Mouse (Mus musculus): ENCODE results near the gene Ldb3. TPM values are rescaled to one million over a fixed set of nuclear protein-coding genes. Genes with fewer than 3 reads are reported as not detected.

Gene Ldb3
- total and polyA plus RNA-seq, 3 experiments = 0.01 TPM; not detected in 2

DNA sequence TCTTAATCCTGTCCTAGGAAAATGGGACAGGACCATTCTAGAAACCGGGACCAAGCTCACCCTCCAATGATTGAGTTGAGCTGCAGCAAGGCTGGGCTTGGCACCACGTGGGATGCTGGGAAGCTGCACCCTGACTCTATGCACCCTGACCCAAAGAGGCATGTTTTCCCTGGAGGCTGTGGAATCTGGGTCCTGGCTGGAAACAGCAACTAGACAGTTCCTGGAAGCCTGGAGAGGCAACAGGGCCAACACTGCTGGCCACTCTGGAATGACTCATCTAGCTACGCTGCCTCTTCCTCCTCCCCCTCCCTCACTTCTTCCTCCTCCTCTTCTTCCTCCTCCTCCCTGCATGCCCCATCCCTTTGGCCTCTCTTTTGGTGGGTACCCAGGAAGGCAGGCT is 34.4 kb downstream of the Ldb3 start:
- DNase-seq (ENCODE audit: low read depth, low spot score) = no peak
- TF ChIP-seq MEF2A (IDR thresholded peaks at IDR 0.05; ENCODE audit: extremely low read depth, insufficient replicate concordance, low read depth, low read length, poor library complexity, severe bottlenecking) (no peak), MAX (IDR thresholded peaks at IDR 0.05; ENCODE audit: low read length) (no peak), CHD2 (IDR thresholded peaks at IDR 0.05; ENCODE audit: low read length) (no peak), TCF12 (IDR thresholded peaks at IDR 0.05; ENCODE audit: low read depth, low read length) (no peak), ELF1 (IDR thresholded peaks at IDR 0.05; ENCODE audit: low read depth, low read length) (no peak), CHD1 (IDR thresholded peaks at IDR 0.05; ENCODE audit: low read depth, low read length) (no peak), MYC (IDR thresholded peaks at IDR 0.05; ENCODE audit: low read depth, low read length) (no peak), E2F4 (IDR thresholded peaks at IDR 0.05; ENCODE audit: borderline replicate concordance, low read depth, low read length) (no peak), TBP (IDR thresholded peaks at IDR 0.05; ENCODE audit: low read depth, low read length) (no peak), POLR2AphosphoS2 (IDR thresholded peaks at IDR 0.05; ENCODE audit: low read length) (no peak), SMC3 (IDR thresholded peaks at IDR 0.05; ENCODE audit: low read depth, low read length) (no peak), RCOR1 (IDR thresholded peaks at IDR 0.05; ENCODE audit: low read depth, low read length) (no peak), ZMIZ1 (IDR thresholded peaks at IDR 0.05; ENCODE audit: low read depth, low read length) (no peak), EP300 (IDR thresholded peaks at IDR 0.05; ENCODE audit: low read depth in 1 of 2, low read length in 2 of 2) (no peak), BHLHE40 (IDR thresholded peaks at IDR 0.05; ENCODE audit: borderline replicate concordance, low read depth, low read length) (no peak), POLR2A (IDR thresholded peaks at IDR 0.05; ENCODE audit: control insufficient read depth in 1 of 2, insufficient read depth in 1 of 2, low read depth in 1 of 2, low read length in 2 of 2, poor library complexity in 1 of 2) (no peak), USF1 (IDR thresholded peaks at IDR 0.05; ENCODE audit: low read depth, low read length) (no peak), CTCF (IDR thresholded peaks at IDR 0.05 in 2 of 3, conservative IDR thresholded peaks at IDR 0.05 in 1 of 3; ENCODE audit: control insufficient read depth in 1 of 3, insufficient read depth in 1 of 3, low read depth in 2 of 3, low read length in 3 of 3, poor library complexity in 1 of 3, severe bottlenecking in 1 of 3) (no peak), MAFK (IDR thresholded peaks at IDR 0.05; ENCODE audit: borderline replicate concordance, low read depth, low read length) (no peak), MYB (IDR thresholded peaks at IDR 0.05; ENCODE audit: low read depth, low read length) (no peak)
- no peak overlapping the region for H3K4me3 ChIP-seq (ENCODE audit: control insufficient read depth in 1 of 2, insufficient read depth in 1 of 2, low read depth in 2 of 2, low read length in 2 of 2)
- no peaks in the 10 kb centered on the region for H3K79me2 ChIP-seq (ENCODE audit: control insufficient read depth, insufficient read depth, low read length, poor library complexity)
- no peaks in the 10 kb centered on the region for H3K4me1 ChIP-seq (ENCODE audit: control insufficient read depth in 1 of 2, insufficient read depth in 2 of 2, low read length in 2 of 2)
- no peaks in the 10 kb centered on the region; a peak in 1 of 4 replicates for H3K36me3 ChIP-seq (ENCODE audit: control insufficient read depth in 1 of 2, insufficient read depth in 2 of 2, low read length in 2 of 2)
- H3K27me3 ChIP-seq (ENCODE audit: control insufficient read depth in 1 of 2, insufficient read depth in 2 of 2, low read length in 2 of 2) = 0 out of 4 replicates have a peak, but pooled peaks cover 0 to 2% of the 10 kb centered on the region in 2 experiments
- H3K9me3 ChIP-seq (replicated peaks; ENCODE audit: insufficient read depth, low read length) = no peaks in the 10 kb centered on the region
- no peak overlapping the region for H3K27ac ChIP-seq (ENCODE audit: control insufficient read depth, low read depth, low read length)
- no peak overlapping the region for H3K9ac ChIP-seq (ENCODE audit: control insufficient read depth, low read depth, low read length, poor library complexity, severe bottlenecking)

DNA sequence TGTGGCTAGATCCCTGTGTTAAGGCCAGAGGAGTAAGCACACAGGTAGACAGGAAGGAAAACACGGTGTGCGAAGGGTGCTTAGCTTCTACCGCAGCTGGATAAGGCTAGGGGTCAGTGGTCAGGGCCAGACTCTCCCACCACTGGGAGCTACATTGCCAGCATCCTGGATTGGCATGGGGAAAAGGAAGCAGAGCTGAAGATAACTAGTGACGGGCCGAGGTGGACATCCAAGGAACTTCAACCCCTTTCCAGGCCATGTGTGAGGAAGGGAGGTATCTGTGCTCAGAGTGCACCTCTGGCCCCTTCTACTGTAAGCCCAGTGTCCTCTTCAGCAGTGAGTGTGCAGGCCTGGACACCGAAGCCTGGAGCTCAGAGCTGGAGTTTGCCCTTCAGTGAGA is 35.0 kb downstream of the Ldb3 start:
- H3K4me1 ChIP-seq (ENCODE audit: control insufficient read depth in 1 of 2, insufficient read depth in 2 of 2, low read length in 2 of 2) = no peaks in the 10 kb centered on the region
- no peaks in the 10 kb centered on the region for H3K9me3 ChIP-seq (replicated peaks; ENCODE audit: insufficient read depth, low read length)
- no peaks in the 10 kb centered on the region; a peak in 1 of 4 replicates for H3K36me3 ChIP-seq (ENCODE audit: control insufficient read depth in 1 of 2, insufficient read depth in 2 of 2, low read length in 2 of 2)
- H3K27me3 ChIP-seq (ENCODE audit: control insufficient read depth in 1 of 2, insufficient read depth in 2 of 2, low read length in 2 of 2) = 0 out of 4 replicates have a peak, but pooled peaks cover 0 to 2% of the 10 kb centered on the region in 2 experiments
- H3K4me3 ChIP-seq (ENCODE audit: control insufficient read depth in 1 of 2, insufficient read depth in 1 of 2, low read depth in 2 of 2, low read length in 2 of 2) = no peak overlapping the region
- H3K79me2 ChIP-seq (ENCODE audit: control insufficient read depth, insufficient read depth, low read length, poor library complexity) = no peaks in the 10 kb centered on the region
- TF ChIP-seq ZMIZ1 (IDR thresholded peaks at IDR 0.05; ENCODE audit: low read depth, low read length) = no peak
- TF ChIP-seq KAT2A (conservative IDR thresholded peaks at IDR 0.05; ENCODE audit: low read depth, low read length) = no peak
- TF ChIP-seq E2F4 (IDR thresholded peaks at IDR 0.05; ENCODE audit: borderline replicate concordance, low read depth, low read length) = no peak
- TF ChIP-seq MAZ (IDR thresholded peaks at IDR 0.05; ENCODE audit: low read depth, low read length) = no peak
- TF ChIP-seq POLR2AphosphoS5 (IDR thresholded peaks at IDR 0.05; ENCODE audit: borderline replicate concordance, low read depth, low read length) = no peak
- no peak for TF ChIP-seq CTCF (IDR thresholded peaks at IDR 0.05 in 2 of 3, conservative IDR thresholded peaks at IDR 0.05 in 1 of 3; ENCODE audit: control insufficient read depth in 1 of 3, insufficient read depth in 1 of 3, low read depth in 2 of 3, low read length in 3 of 3, poor library complexity in 1 of 3, severe bottlenecking in 1 of 3)
- no peak for TF ChIP-seq CHD2 (IDR thresholded peaks at IDR 0.05; ENCODE audit: low read length)
- TF ChIP-seq POLR2AphosphoS2 (IDR thresholded peaks at IDR 0.05; ENCODE audit: low read length) = no peak
- no peak for TF ChIP-seq NELFE (IDR thresholded peaks at IDR 0.05; ENCODE audit: low read depth, low read length)
- no peak for TF ChIP-seq SMC3 (IDR thresholded peaks at IDR 0.05; ENCODE audit: low read depth, low read length)
- no peak for TF ChIP-seq MYC (IDR thresholded peaks at IDR 0.05; ENCODE audit: low read depth, low read length)
- TF ChIP-seq NRF1 (IDR thresholded peaks at IDR 0.05; ENCODE audit: insufficient read depth, low read depth, low read length, poor library complexity, severe bottlenecking) = no peak
- no peak overlapping the region for H3K9ac ChIP-seq (ENCODE audit: control insufficient read depth, low read depth, low read length, poor library complexity, severe bottlenecking)
- H3K27ac ChIP-seq (ENCODE audit: control insufficient read depth, low read depth, low read length) = no peak overlapping the region
- no peak for DNase-seq (ENCODE audit: low read depth, low spot score)
